Comparison of ENCODE assay signal across 8 mouse cellular contexts in the genomic region with DNA sequence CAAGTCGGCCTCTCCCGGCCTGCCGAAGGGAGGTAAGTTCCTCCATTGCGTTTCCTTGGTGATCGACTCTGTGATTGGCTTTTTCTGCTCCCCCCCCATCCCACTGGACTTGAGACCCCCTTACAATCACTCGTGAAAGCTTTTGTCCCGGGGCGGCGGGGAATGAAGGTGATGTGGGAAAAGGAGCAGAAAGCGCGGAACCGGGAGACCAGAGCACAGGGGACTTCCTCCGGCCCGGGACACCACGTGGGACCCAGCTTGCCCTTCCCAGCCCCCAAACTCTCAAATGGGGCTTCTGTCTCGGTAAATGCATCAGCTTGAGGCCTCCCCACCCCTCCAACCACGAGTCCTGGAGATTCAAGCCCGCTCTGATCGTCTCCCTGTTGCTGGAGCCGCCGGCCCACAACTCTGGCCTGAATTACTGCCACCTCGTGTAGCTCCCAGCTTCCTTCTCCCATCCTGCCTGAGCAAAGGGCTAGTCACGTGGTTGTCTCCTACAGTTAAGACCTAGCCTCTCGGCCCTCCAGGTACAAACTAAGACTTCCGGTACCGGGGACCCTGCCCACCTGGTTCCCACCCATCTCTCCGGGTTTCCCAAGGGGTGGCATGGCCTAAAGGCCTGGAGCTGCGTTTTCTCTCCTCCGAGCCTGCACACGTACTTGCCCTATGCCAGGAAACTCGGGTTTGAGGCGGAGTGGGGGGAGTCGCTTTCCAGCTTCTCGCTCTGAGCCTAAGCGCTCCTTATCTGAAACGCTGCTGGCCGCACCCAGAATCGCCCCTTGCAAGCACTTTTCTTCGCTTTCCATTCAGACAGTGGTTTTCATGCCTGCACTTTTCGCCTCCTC. TPM values are rescaled to one million over a fixed set of nuclear protein-coding genes. Genes with fewer than 3 reads are reported as not detected.
DNase-seq lines count a peak whose midpoint lies in the region; ATAC-seq and TF ChIP-seq lines count a peak whose summit lies in the region.

No protein-coding gene starts in this region.

- peak overlapping the region; percentile 93 for H3K9ac ChIP-seq in ES-E14 (ENCODE audit: insufficient read depth, low read depth, low read length, poor library complexity, severe bottlenecking)
- peak overlapping the region; percentile 65 for H3K9ac ChIP-seq in embryonic facial prominence, embryonic 15.5 days
- H3K9ac ChIP-seq in heart, embryonic 13.5 days, result peak overlapping the region; percentile 90
- peak overlapping the region; percentile 75 for H3K9ac ChIP-seq in kidney, embryonic 15.5 days
- peak overlapping the region; percentile 59 for H3K9ac ChIP-seq in lung, embryonic 15.5 days

- TF ChIP-seq CTCF in bone marrow macrophage, adult 2 months (IDR thresholded peaks at IDR 0.05; ENCODE audit: low read depth, low read length), result no peak
- TF ChIP-seq CTCF in olfactory bulb, adult 2 months (IDR thresholded peaks at IDR 0.05; ENCODE audit: insufficient read depth, low read depth, low read length), result 0 out of 2 replicates have a peak, but pooled peaks have one; percentile 3

- TF ChIP-seq POLR2A in bone marrow macrophage, adult 2 months (IDR thresholded peaks at IDR 0.05; ENCODE audit: borderline replicate concordance, low read depth, low read length), result peak; percentile 9; the same call in 1 of the 2 replicates
- no peak for TF ChIP-seq POLR2A in olfactory bulb, adult 2 months (IDR thresholded peaks at IDR 0.05; ENCODE audit: insufficient read depth, low read depth, low read length)

- under 1% methylated on average over 40 of the region's 40 CpGs for WGBS in embryonic facial prominence, embryonic 15.5 days
- under 1% methylated on average over 40 of the region's 40 CpGs for WGBS in heart, embryonic 13.5 days
- WGBS in kidney, embryonic 15.5 days, result under 1% methylated on average over 40 of the region's 40 CpGs
- WGBS in lung, embryonic 15.5 days, result 0% methylated on average over 40 of the region's 40 CpGs
- WGBS in olfactory bulb, adult 2 months, result 3% methylated on average over 40 of the region's 40 CpGs

- peaks cover 30% of the 10 kb centered on the region for H3K36me3 ChIP-seq in ES-E14 (ENCODE audit: control insufficient read depth, insufficient read depth, low read length, poor library complexity, severe bottlenecking)
- no peaks in the 10 kb centered on the region for H3K36me3 ChIP-seq in embryonic facial prominence, embryonic 15.5 days
- H3K36me3 ChIP-seq in heart, embryonic 13.5 days, result no peaks in the 10 kb centered on the region
- no peaks in the 10 kb centered on the region for H3K36me3 ChIP-seq in kidney, embryonic 15.5 days
- H3K36me3 ChIP-seq in lung, embryonic 15.5 days, result no peaks in the 10 kb centered on the region

- in situ Hi-C loops in ES-E14 (cut with MboI; ENCODE audit: low sequenced_read_pairs in 2 of 2, unreplicated experiment in 2 of 2), result no loop called here

- peak overlapping the region; percentile 91 for H3K27ac ChIP-seq in ES-E14 (ENCODE audit: insufficient read depth, low read depth, low read length, poor library complexity, severe bottlenecking)
- H3K27ac ChIP-seq in bone marrow macrophage, adult 2 months (ENCODE audit: insufficient read depth, low read depth, low read length), result peak overlapping the region; percentile 90
- peak overlapping the region; percentile 90 for H3K27ac ChIP-seq in embryonic facial prominence, embryonic 15.5 days (replicated peaks)
- peak overlapping the region; percentile 94 for H3K27ac ChIP-seq in heart, embryonic 13.5 days (replicated peaks)
- peak overlapping the region; percentile 97 for H3K27ac ChIP-seq in kidney, embryonic 15.5 days
- H3K27ac ChIP-seq in lung, embryonic 15.5 days, result peak overlapping the region; percentile 98
- peak overlapping the region; percentile 63; the same call in 1 of the 2 replicates for H3K27ac ChIP-seq in olfactory bulb, adult 2 months (ENCODE audit: insufficient read depth, low read depth, low read length)

- no peak for DNase-seq in ES-E14 (ENCODE audit: low read depth, low spot score)
- DNase-seq in thymus, postnatal 25 days, result peak; percentile 57

- peak overlapping the region; percentile 86 for H3K4me2 ChIP-seq in embryonic facial prominence, embryonic 15.5 days (replicated peaks)
- peak overlapping the region; percentile 80 for H3K4me2 ChIP-seq in heart, embryonic 13.5 days
- peak overlapping the region; percentile 86 for H3K4me2 ChIP-seq in kidney, embryonic 15.5 days
- peak overlapping the region; percentile 89 for H3K4me2 ChIP-seq in lung, embryonic 15.5 days

- H3K4me3 ChIP-seq in ES-E14 (ENCODE audit: insufficient read depth in 1 of 2, low read depth in 1 of 2, low read length in 2 of 2, poor library complexity in 1 of 2, severe bottlenecking in 1 of 2), result peak overlapping the region; percentile 91 to 99
- peak overlapping the region; percentile 80 for H3K4me3 ChIP-seq in bone marrow macrophage, adult 2 months (ENCODE audit: insufficient read depth, low read length)
- H3K4me3 ChIP-seq in embryonic facial prominence, embryonic 15.5 days (replicated peaks), result peak overlapping the region; percentile 64
- peak overlapping the region; percentile 69 for H3K4me3 ChIP-seq in heart, embryonic 13.5 days
- H3K4me3 ChIP-seq in kidney, embryonic 15.5 days (replicated peaks), result peak overlapping the region; percentile 66
- peak overlapping the region; percentile 65 for H3K4me3 ChIP-seq in lung, embryonic 15.5 days
- peak overlapping the region; percentile 59 for H3K4me3 ChIP-seq in olfactory bulb, adult 2 months (ENCODE audit: insufficient read depth, low read depth, low read length)

- H3K27me3 ChIP-seq in embryonic facial prominence, embryonic 15.5 days, result no peaks in the 10 kb centered on the region
- H3K27me3 ChIP-seq in heart, embryonic 13.5 days (replicated peaks), result no peaks in the 10 kb centered on the region
- H3K27me3 ChIP-seq in kidney, embryonic 15.5 days, result no peaks in the 10 kb centered on the region
- H3K27me3 ChIP-seq in lung, embryonic 15.5 days, result no peaks in the 10 kb centered on the region

- H3K4me1 ChIP-seq in ES-E14 (ENCODE audit: control insufficient read depth in 2 of 2, insufficient read depth in 2 of 2, low read length in 2 of 2, poor library complexity in 1 of 2), result peaks cover 0 to 3% of the 10 kb centered on the region in 2 experiments; a peak in 3 of 4 replicates
- peaks cover 11% of the 10 kb centered on the region for H3K4me1 ChIP-seq in bone marrow macrophage, adult 2 months (ENCODE audit: control insufficient read depth, insufficient read depth, low read length)
- peaks cover 35% of the 10 kb centered on the region for H3K4me1 ChIP-seq in embryonic facial prominence, embryonic 15.5 days
- peaks cover 36% of the 10 kb centered on the region for H3K4me1 ChIP-seq in heart, embryonic 13.5 days
- H3K4me1 ChIP-seq in kidney, embryonic 15.5 days, result peaks cover 44% of the 10 kb centered on the region
- peaks cover 32% of the 10 kb centered on the region for H3K4me1 ChIP-seq in lung, embryonic 15.5 days
- H3K4me1 ChIP-seq in olfactory bulb, adult 2 months (ENCODE audit: control insufficient read depth, insufficient read depth, low read length), result peaks cover 23% of the 10 kb centered on the region

- 0 out of 2 replicates have a peak, but pooled peaks have one; percentile 16 for ATAC-seq in embryonic facial prominence, embryonic 15.5 days (ENCODE audit: insufficient number of reproducible peaks, low FRiP score, low TSS enrichment, low read depth)
- no peak for ATAC-seq in heart, embryonic 13.5 days (ENCODE audit: extremely low read depth, insufficient number of reproducible peaks, low FRiP score, low TSS enrichment)
- peak; percentile 33 for ATAC-seq in kidney, embryonic 15.5 days (replicated peaks; ENCODE audit: low FRiP score)
- 0 out of 2 replicates have a peak, but pooled peaks have one; percentile 11 for ATAC-seq in lung, embryonic 15.5 days (ENCODE audit: borderline replicate concordance, extremely low read depth, low FRiP score, low TSS enrichment)

- H3K9me3 ChIP-seq in ES-E14 (ENCODE audit: control insufficient read depth, insufficient read depth, low read depth, low read length), result no peaks in the 10 kb centered on the region
- H3K9me3 ChIP-seq in embryonic facial prominence, embryonic 15.5 days (replicated peaks), result no peaks in the 10 kb centered on the region
- H3K9me3 ChIP-seq in heart, embryonic 13.5 days, result no peaks in the 10 kb centered on the region
- no peaks in the 10 kb centered on the region for H3K9me3 ChIP-seq in kidney, embryonic 15.5 days (replicated peaks)
- H3K9me3 ChIP-seq in lung, embryonic 15.5 days, result no peaks in the 10 kb centered on the region

RNA-seq across cellular contexts. Expression of a gene that starts 5.3 kb away (rescaled TPM):
- total RNA-seq in ES-E14 (2012; rRNA removed), result 695 and 901 TPM in 2 replicates
- polyA plus RNA-seq in bone marrow macrophage, adult 2 months (2012; ENCODE audit: insufficient read depth, insufficient read length, missing spikeins), result 167 and 173 TPM in 2 replicates
- polyA plus RNA-seq in embryonic facial prominence, embryonic 15.5 days (2015; fragmentation: Nextera tagmentation; extraction: Ambion mirVana), result 351 and 370 TPM in 2 replicates
- polyA plus RNA-seq in heart, embryonic 13.5 days (2015; fragmentation: Nextera tagmentation; extraction: Ambion mirVana), result 214 and 239 TPM in 2 replicates
- 486 and 529 TPM in 2 replicates for polyA plus RNA-seq in kidney, embryonic 15.5 days (2015; fragmentation: Nextera tagmentation; extraction: Ambion mirVana)
- 449 and 465 TPM in 2 replicates for polyA plus RNA-seq in lung, embryonic 15.5 days (2015; fragmentation: Nextera tagmentation; extraction: Ambion mirVana)
- polyA plus RNA-seq in olfactory bulb, adult 2 months (2012; ENCODE audit: insufficient read depth, insufficient read length, low replicate concordance, missing spikeins), result 163 TPM in 1 of 2 replicates, not detected in the other

RNA-seq across cellular contexts. Expression of a gene that starts 13.8 kb away (rescaled TPM):
- 22.6 and 35.2 TPM in 2 replicates for total RNA-seq in ES-E14 (2012; rRNA removed)
- polyA plus RNA-seq in bone marrow macrophage, adult 2 months (2012; ENCODE audit: insufficient read depth, insufficient read length, missing spikeins), result 8.2 TPM in 2 replicates
- 45.5 and 46.9 TPM in 2 replicates for polyA plus RNA-seq in embryonic facial prominence, embryonic 15.5 days (2015; fragmentation: Nextera tagmentation; extraction: Ambion mirVana)
- polyA plus RNA-seq in heart, embryonic 13.5 days (2015; fragmentation: Nextera tagmentation; extraction: Ambion mirVana), result 17.9 and 18.8 TPM in 2 replicates
- polyA plus RNA-seq in kidney, embryonic 15.5 days (2015; fragmentation: Nextera tagmentation; extraction: Ambion mirVana), result 34.8 and 40.7 TPM in 2 replicates
- 34.0 and 34.5 TPM in 2 replicates for polyA plus RNA-seq in lung, embryonic 15.5 days (2015; fragmentation: Nextera tagmentation; extraction: Ambion mirVana)
- not detected in 2 replicates for polyA plus RNA-seq in olfactory bulb, adult 2 months (2012; ENCODE audit: insufficient read depth, insufficient read length, low replicate concordance, missing spikeins)

RNA-seq across cellular contexts. Expression of a gene that starts 15.0 kb away (rescaled TPM):
- 19.1 and 24.3 TPM in 2 replicates for total RNA-seq in ES-E14 (2012; rRNA removed)
- polyA plus RNA-seq in bone marrow macrophage, adult 2 months (2012; ENCODE audit: insufficient read depth, insufficient read length, missing spikeins), result 6.6 and 7.2 TPM in 2 replicates
- polyA plus RNA-seq in embryonic facial prominence, embryonic 15.5 days (2015; fragmentation: Nextera tagmentation; extraction: Ambion mirVana), result 8.2 and 9.5 TPM in 2 replicates
- 13.1 and 13.2 TPM in 2 replicates for polyA plus RNA-seq in heart, embryonic 13.5 days (2015; fragmentation: Nextera tagmentation; extraction: Ambion mirVana)
- 11.5 and 13.2 TPM in 2 replicates for polyA plus RNA-seq in kidney, embryonic 15.5 days (2015; fragmentation: Nextera tagmentation; extraction: Ambion mirVana)
- 13.2 and 14.7 TPM in 2 replicates for polyA plus RNA-seq in lung, embryonic 15.5 days (2015; fragmentation: Nextera tagmentation; extraction: Ambion mirVana)
- polyA plus RNA-seq in olfactory bulb, adult 2 months (2012; ENCODE audit: insufficient read depth, insufficient read length, low replicate concordance, missing spikeins), result not detected in 2 replicates

RNA-seq across cellular contexts. Expression of a gene that starts 31.0 kb away (rescaled TPM):
- 133 and 202 TPM in 2 replicates for total RNA-seq in ES-E14 (2012; rRNA removed)
- 23.7 and 28.2 TPM in 2 replicates for polyA plus RNA-seq in bone marrow macrophage, adult 2 months (2012; ENCODE audit: insufficient read depth, insufficient read length, missing spikeins)
- polyA plus RNA-seq in embryonic facial prominence, embryonic 15.5 days (2015; fragmentation: Nextera tagmentation; extraction: Ambion mirVana), result 25.2 and 30.0 TPM in 2 replicates
- 36.5 and 45.5 TPM in 2 replicates for polyA plus RNA-seq in heart, embryonic 13.5 days (2015; fragmentation: Nextera tagmentation; extraction: Ambion mirVana)
- 35.2 and 37.7 TPM in 2 replicates for polyA plus RNA-seq in kidney, embryonic 15.5 days (2015; fragmentation: Nextera tagmentation; extraction: Ambion mirVana)
- 31.4 and 32.5 TPM in 2 replicates for polyA plus RNA-seq in lung, embryonic 15.5 days (2015; fragmentation: Nextera tagmentation; extraction: Ambion mirVana)
- polyA plus RNA-seq in olfactory bulb, adult 2 months (2012; ENCODE audit: insufficient read depth, insufficient read length, low replicate concordance, missing spikeins), result not detected in 2 replicates
